Mouse (Mus musculus): ENCODE measurements at regions not wholly inside any gene's neighbourhood (a gene's known extent, or its start where the extent isn't known, plus 50 kb on each side); places are given as distances from the start of the nearest gene placed in this dataset.
"Not testable (repeated sequence)": the region's sequence is repeated elsewhere in the genome, so short reads cannot be mapped to it uniquely, and the experiment has no call there.

- Histone ChIP-seq H3K9ac (replicated peaks) (no peak overlapping the region), H3K4me3 (no peak overlapping the region), H3K36me3 (no peaks in the 10 kb centered on the region), H3K4me1 (peaks cover 18% of the 10 kb centered on the region), H3K27me3 (no peaks in the 10 kb centered on the region), H3K4me2 (replicated peaks) (no peak overlapping the region), H3K9me3 (no peaks in the 10 kb centered on the region), H3K27ac (replicated peaks) (no peak overlapping the region)
- ATAC-seq (replicated peaks) = no peak; the same call in 1 of the 2 replicates
- WGBS = 10% methylated on average over 5 of the region's 5 CpGs
These were observed 276.6 kb downstream of the Cetn3 start for GRCm38 (mm10) chr13:82059498-82059897.

- H3K4me2 ChIP-seq (replicated peaks); H3K36me3 ChIP-seq; H3K27ac ChIP-seq (replicated peaks); H3K9ac ChIP-seq (replicated peaks); H3K4me3 ChIP-seq; H3K27me3 ChIP-seq; ATAC-seq (replicated peaks); H3K9me3 ChIP-seq; H3K4me1 ChIP-seq: not testable (repeated sequence)
- 93% methylated on average over 2 of the region's 2 CpGs for WGBS
These were observed 281.0 kb downstream of the Cetn3 start for GRCm38 (mm10) chr13:82063880-82064279.

DNA sequence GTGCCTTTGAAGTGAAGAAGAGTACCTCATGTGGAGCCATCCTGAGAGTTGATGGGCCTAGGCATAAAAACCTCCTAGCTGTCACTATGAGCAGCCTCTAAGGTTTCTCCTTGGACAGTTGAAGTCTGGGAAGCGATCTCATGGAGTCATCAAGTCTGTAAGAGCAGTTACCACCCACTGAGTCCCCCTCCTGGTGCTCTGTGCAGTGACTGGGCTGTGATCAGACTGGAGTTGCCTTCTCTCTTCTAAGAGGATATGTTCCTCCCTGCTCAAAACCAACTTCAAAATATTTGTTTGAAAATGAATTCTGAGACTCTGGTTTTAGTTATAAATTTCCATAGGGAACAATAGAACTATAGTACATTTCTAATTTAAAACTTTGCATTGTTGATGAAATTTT is 283.3 kb downstream of the Cetn3 start:
- no peak for ATAC-seq (replicated peaks)
- H3K27ac ChIP-seq (replicated peaks) = no peak overlapping the region
- H3K9ac ChIP-seq (replicated peaks) = no peak overlapping the region
- no peaks in the 10 kb centered on the region for H3K36me3 ChIP-seq
- H3K27me3 ChIP-seq = no peaks in the 10 kb centered on the region
- H3K4me3 ChIP-seq = no peak overlapping the region
- no peak overlapping the region for H3K4me2 ChIP-seq (replicated peaks)
- no peaks in the 10 kb centered on the region for H3K9me3 ChIP-seq
- WGBS = 57% methylated on average over 1 of the region's 1 CpGs
- no peaks in the 10 kb centered on the region for H3K4me1 ChIP-seq

DNA sequence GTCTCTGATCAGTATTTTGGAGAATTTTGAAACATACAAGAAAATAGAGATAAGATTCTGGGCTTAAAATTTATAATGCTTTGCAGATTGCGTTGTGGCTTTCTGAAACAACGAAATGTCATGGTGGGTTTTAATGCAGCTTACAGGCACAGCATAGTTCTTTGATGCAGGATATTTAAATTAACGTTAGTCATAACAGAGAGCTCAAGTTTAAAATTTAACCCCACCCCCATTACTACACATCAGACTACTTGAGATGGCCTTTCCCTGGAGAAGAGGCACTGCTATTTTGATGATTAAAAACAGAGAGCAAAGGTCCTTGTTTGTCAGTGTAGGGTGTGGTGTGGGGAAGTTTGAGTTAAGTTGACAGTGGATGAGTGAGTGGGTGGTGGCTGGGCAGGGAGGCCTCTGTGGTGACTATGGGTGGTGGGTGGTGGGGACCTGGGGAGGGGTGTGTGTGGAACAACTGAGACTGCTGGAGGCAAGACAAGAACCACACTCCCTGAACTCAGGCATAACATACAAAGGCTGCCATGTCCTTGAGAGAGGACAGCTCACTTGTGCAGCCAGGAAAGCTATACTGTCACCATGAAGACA is 283.9 kb downstream of the Cetn3 start:
- Histone ChIP-seq H3K4me2 (replicated peaks) (no peak overlapping the region), H3K4me3 (no peak overlapping the region), H3K9ac (replicated peaks) (no peak overlapping the region), H3K36me3 (no peaks in the 10 kb centered on the region), H3K4me1 (no peaks in the 10 kb centered on the region), H3K9me3 (no peaks in the 10 kb centered on the region), H3K27ac (replicated peaks) (no peak overlapping the region), H3K27me3 (no peaks in the 10 kb centered on the region)
- 91% methylated on average over 3 of the region's 3 CpGs for WGBS
- no peak for ATAC-seq (replicated peaks)

DNA sequence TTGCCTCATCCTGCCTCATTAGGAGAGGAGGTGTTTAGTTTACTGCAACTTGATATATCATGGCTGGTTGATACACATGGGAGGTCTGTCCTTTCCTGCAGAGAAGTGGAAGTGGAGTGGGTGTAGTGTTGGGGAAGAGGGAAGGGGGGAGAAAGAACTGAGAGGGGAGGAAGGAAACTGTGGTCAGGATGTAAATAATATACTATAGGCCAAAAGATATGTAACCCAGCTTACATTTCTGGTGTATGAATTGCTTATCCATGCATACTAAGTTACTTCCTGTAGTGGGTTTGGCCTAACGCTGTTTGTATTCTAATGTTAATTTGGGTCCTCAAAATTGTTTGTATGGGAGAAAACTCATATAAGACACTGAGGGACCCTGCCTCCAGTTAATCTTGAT is 289.6 kb downstream of the Cetn3 start:
- no peak for ATAC-seq (replicated peaks)
- WGBS = 93% methylated on average over 1 of the region's 1 CpGs

DNA sequence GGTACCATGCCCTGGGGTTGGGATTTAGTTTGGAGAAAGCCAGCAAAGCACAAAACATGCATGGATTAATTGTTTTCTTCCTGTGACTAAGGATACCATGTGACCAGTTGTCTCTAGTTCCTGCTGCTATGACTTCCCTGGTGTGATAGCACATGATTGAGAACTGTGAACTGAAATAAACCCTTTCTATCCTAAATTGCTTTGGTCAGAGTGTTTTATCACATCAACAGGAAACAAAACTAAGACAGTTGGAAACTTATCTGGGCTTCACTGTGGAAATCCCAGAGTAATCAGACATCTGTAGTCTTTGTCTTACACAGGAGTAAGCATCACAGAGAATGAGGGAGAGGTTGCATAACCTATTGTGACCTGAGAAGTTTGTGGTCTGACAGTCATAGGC is 290.5 kb downstream of the Cetn3 start:
- Histone ChIP-seq H3K4me3 (no peak overlapping the region), H3K27ac (replicated peaks) (no peak overlapping the region), H3K27me3 (no peaks in the 10 kb centered on the region), H3K4me2 (replicated peaks) (no peak overlapping the region), H3K9me3 (no peaks in the 10 kb centered on the region), H3K4me1 (no peaks in the 10 kb centered on the region), H3K36me3 (no peaks in the 10 kb centered on the region), H3K9ac (replicated peaks) (no peak overlapping the region)
- ATAC-seq (replicated peaks) = no peak

More for the DNA sequence above, 289.6 kb downstream of the Cetn3 start:
- Histone ChIP-seq H3K4me1 (no peaks in the 10 kb centered on the region), H3K27me3 (no peaks in the 10 kb centered on the region), H3K27ac (replicated peaks) (no peak overlapping the region), H3K4me2 (replicated peaks) (no peak overlapping the region), H3K9ac (replicated peaks) (no peak overlapping the region), H3K4me3 (no peak overlapping the region), H3K9me3 (no peaks in the 10 kb centered on the region), H3K36me3 (no peaks in the 10 kb centered on the region)

DNA sequence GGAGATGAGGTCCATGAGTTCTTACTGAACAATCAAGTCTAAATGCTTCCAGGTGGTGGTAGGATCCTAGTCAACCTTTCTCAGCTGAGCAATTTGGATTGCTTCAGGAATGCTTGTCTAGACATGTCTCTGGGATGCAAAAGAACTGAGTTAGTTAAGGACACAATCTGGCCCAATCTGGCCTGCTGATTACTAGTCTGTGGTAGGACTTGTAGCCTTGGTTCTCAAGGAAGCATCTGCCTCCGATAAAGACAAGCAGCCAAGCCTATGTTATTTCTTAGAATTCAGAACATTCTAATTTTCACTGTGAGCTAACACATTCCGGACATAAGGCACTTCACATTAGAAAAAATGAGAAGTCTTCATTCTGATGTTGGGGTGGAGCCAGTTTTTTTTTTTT is 298.5 kb downstream of the Cetn3 start:
- H3K27ac ChIP-seq (replicated peaks) = no peak overlapping the region
- H3K4me1 ChIP-seq = no peaks in the 10 kb centered on the region
- no peak overlapping the region for H3K4me2 ChIP-seq (replicated peaks)
- no peaks in the 10 kb centered on the region for H3K27me3 ChIP-seq
- H3K9me3 ChIP-seq = no peaks in the 10 kb centered on the region
- 88% methylated on average over 2 of the region's 2 CpGs for WGBS
- H3K4me3 ChIP-seq = no peak overlapping the region
- ATAC-seq (replicated peaks) = no peak
- no peaks in the 10 kb centered on the region for H3K36me3 ChIP-seq
- H3K9ac ChIP-seq (replicated peaks) = no peak overlapping the region

GRCm38 (mm10) chr13:82087635-82088034 is 304.8 kb downstream of the Cetn3 start:
- 75% methylated on average over 3 of the region's 3 CpGs for WGBS
- ATAC-seq (replicated peaks) = no peak
- no peaks in the 10 kb centered on the region for H3K36me3 ChIP-seq

DNA sequence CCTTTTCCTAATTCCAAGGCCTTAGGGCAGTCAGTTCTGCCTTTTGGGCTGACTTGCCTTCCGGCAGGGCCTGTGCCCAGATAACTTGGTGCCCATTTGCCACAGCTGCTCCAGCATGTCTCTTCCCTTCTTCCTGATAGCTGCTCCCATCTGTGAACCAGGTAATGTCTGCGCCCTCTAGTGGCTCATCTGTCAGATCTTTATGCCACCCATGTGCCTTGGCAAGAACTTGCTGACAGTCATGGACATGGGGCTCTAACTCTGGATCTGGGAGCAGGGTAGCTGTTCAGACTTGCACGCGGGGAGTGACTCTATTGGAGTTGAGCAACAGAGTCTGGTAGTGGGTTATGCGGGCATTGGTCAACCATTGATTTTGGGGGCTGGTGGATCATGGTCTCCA is 309.3 kb downstream of the Cetn3 start:
- 84% methylated on average over 5 of the region's 5 CpGs for WGBS
- H3K4me3 ChIP-seq = no peak overlapping the region
- no peaks in the 10 kb centered on the region for H3K4me1 ChIP-seq
- H3K9me3 ChIP-seq = no peaks in the 10 kb centered on the region
- ATAC-seq (replicated peaks) = no peak
- no peaks in the 10 kb centered on the region for H3K27me3 ChIP-seq
- no peak overlapping the region for H3K4me2 ChIP-seq (replicated peaks)
- no peak overlapping the region for H3K27ac ChIP-seq (replicated peaks)
- H3K9ac ChIP-seq (replicated peaks) = no peak overlapping the region
- H3K36me3 ChIP-seq = no peaks in the 10 kb centered on the region

More at GRCm38 (mm10) chr13:82087635-82088034, 304.8 kb downstream of the Cetn3 start:
- Histone ChIP-seq H3K9me3 (no peaks in the 10 kb centered on the region), H3K4me1 (no peaks in the 10 kb centered on the region), H3K4me2 (replicated peaks) (no peak overlapping the region), H3K4me3 (no peak overlapping the region), H3K27ac (replicated peaks) (no peak overlapping the region), H3K27me3 (no peaks in the 10 kb centered on the region), H3K9ac (replicated peaks) (no peak overlapping the region)

- Histone ChIP-seq H3K9ac (replicated peaks) (no peak overlapping the region), H3K4me1 (no peaks in the 10 kb centered on the region), H3K4me3 (no peak overlapping the region), H3K4me2 (replicated peaks) (no peak overlapping the region), H3K27me3 (no peaks in the 10 kb centered on the region), H3K9me3 (no peaks in the 10 kb centered on the region), H3K36me3 (no peaks in the 10 kb centered on the region), H3K27ac (replicated peaks) (no peak overlapping the region)
- ATAC-seq (replicated peaks) = no peak
- whole genome bisulfite sequencing = 80% methylated on average over 2 of the region's 2 CpGs
These were observed 323.2 kb downstream of the Cetn3 start for GRCm38 (mm10) chr13:82106032-82106431.

DNA sequence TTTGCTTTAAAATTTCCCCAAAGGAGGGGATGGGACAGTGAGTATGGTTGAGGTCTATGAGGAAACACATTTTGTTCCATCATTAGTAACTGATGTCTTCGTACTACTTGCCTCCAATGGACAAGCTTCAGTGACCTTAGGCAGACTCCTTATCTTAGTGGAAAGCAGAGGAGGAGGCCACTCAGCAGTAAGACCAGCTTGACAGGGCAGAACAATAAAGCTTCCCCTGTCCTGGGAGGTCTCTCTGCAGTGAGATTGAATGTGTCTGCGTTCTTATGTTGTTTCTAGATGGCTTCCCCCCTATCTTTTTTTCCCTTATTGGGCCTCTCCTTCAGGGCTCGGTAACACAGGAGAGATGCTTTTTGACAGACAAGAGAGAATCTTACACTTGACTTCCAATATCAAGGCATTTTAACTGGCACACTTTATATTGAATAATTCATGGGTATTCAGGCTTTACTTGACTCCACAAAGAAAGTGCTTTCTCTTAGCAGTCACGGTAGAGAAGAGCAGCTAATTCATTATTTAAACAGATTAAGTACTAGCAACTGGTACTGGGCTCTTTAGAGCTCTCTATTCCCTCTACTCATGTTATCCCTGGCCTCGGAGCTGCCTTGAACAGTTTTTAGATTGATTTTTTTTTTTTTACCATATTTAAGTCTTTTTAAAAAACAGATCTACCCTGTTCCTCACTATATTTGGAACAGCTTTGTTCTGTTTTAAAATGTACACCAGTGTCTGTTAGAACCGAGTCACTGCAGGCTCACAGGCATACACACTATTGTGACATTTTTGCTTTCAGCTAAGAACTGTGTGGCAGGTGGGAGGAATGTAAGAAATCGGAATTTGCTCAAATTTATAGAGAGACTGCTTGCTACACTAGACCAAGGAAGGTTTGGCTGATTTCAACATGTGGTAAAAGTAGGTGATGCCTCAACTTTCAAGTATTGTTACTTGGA is 347.2 kb downstream of the Cetn3 start:
- 52% methylated on average over 7 of the region's 7 CpGs for WGBS
- no peak overlapping the region for H3K9ac ChIP-seq (replicated peaks)
- H3K27me3 ChIP-seq = no peaks in the 10 kb centered on the region
- no peaks in the 10 kb centered on the region for H3K9me3 ChIP-seq
- H3K4me3 ChIP-seq = no peak overlapping the region
- H3K4me2 ChIP-seq (replicated peaks) = no peak overlapping the region
- H3K4me1 ChIP-seq = no peaks in the 10 kb centered on the region
- ATAC-seq (replicated peaks) = 0 out of 2 replicates have a peak, but pooled peaks have one; percentile 46
- H3K36me3 ChIP-seq = no peaks in the 10 kb centered on the region
- H3K27ac ChIP-seq (replicated peaks) = peak overlapping the region; percentile 31; the same call in 1 of the 2 replicates

Measured in forebrain, embryonic 15.5 days (tissue).